Comparison of ENCODE assay signal across 8 mouse cellular contexts in the genomic region with DNA sequence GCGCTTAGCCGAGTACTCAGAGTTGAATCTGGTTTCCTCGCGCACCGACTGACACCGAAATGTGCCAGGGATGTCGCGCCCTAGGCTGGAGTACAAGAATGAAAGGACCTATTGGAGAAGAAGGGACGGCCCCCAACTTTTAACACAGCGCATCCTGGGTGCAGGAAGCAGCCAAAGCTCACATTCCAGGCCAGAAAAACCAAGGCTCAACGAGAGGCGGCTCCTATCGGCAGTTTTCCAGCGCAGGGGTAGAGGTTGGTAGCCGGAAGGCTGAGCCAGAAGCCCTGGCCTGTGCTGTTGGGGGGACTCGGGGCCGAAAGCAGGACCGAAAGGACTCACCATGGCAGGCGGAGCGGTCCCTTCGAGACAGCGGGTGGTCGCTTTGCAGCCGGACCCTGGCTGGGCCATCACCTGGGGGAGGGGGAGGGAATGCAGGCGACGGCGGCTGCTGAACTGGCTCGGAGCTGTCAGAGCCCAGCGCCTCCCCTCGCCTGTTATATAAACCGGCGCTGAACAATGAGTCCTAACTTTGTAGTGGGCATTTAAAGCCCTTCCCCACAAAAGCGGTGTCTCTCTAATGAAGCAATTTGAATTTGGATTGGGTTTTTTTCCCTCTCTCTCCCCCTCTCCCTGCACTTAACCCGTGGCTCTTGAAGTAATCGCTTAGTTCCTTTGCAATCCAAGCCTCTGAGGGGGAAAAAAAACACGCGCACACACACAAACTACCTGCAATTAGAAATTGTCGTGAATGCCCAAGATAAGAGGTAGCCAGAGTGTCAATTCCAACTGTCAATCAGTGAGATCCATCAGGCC. TPM values are rescaled to one million over a fixed set of nuclear protein-coding genes. Genes with fewer than 3 reads are reported as not detected.
DNase-seq lines count a peak whose midpoint lies in the region; ATAC-seq and TF ChIP-seq lines count a peak whose summit lies in the region.

No protein-coding gene starts in this region.

- H3K4me2 ChIP-seq in forebrain, embryonic 12.5 days, result peak overlapping the region; percentile 67
- peak overlapping the region; percentile 82 for H3K4me2 ChIP-seq in kidney, postnatal 0 days (ENCODE audit: low read length)

- no peak overlapping the region for H3K9ac ChIP-seq in ES-Bruce4 (ENCODE audit: low read depth, poor library complexity, severe bottlenecking)
- H3K9ac ChIP-seq in forebrain, embryonic 12.5 days, result peak overlapping the region; percentile 59
- H3K9ac ChIP-seq in kidney, postnatal 0 days (ENCODE audit: low read depth, low read length), result no peak overlapping the region

- TF ChIP-seq CTCF in cerebellum, adult 2 months (IDR thresholded peaks at IDR 0.05; ENCODE audit: borderline replicate concordance, insufficient read depth, low read depth, low read length), result no peak
- no peak for TF ChIP-seq CTCF in ES-Bruce4 (IDR thresholded peaks at IDR 0.05; ENCODE audit: low read depth, low read length)
- no peak for TF ChIP-seq CTCF in kidney, postnatal 0 days (IDR thresholded peaks at IDR 0.05; ENCODE audit: low read depth)

- no peaks in the 10 kb centered on the region for H3K9me3 ChIP-seq in ES-Bruce4 (replicated peaks; ENCODE audit: control insufficient read depth, insufficient read depth, low read length, poor library complexity, severe bottlenecking)
- H3K9me3 ChIP-seq in forebrain, embryonic 12.5 days, result no peaks in the 10 kb centered on the region
- no peaks in the 10 kb centered on the region for H3K9me3 ChIP-seq in kidney, postnatal 0 days (replicated peaks; ENCODE audit: low read length)

- no peak for TF ChIP-seq EP300 in ES-Bruce4 (IDR thresholded peaks at IDR 0.05; ENCODE audit: insufficient read depth, low read depth, low read length)

- peak in 1 of 2 experiments; percentile 27 for DNase-seq in cerebellum, adult 2 months
- no peak for DNase-seq in cerebellum, postnatal 4 days (ENCODE audit: low spot score in 2 of 2)
- no peak for DNase-seq in kidney, postnatal 0 days (ENCODE audit: low spot score)
- DNase-seq in naive thymus-derived CD4-positive, alpha-beta T cell, adult 2 months (ENCODE audit: low read depth), result peak; percentile 20
- DNase-seq in right cerebral cortex, postnatal 10 days (ENCODE audit: low spot score in 2 of 2), result no peak
- no peak for DNase-seq in thymus, postnatal 36 days

- 1% methylated on average over 38 of the region's 38 CpGs for whole genome bisulfite sequencing in cerebellum, adult 2 months
- under 1% methylated on average over 38 of the region's 38 CpGs for WGBS in forebrain, embryonic 12.5 days
- WGBS in kidney, postnatal 0 days, result 1% methylated on average over 38 of the region's 38 CpGs

- no peak overlapping the region for H3K27ac ChIP-seq in cerebellum, adult 2 months (ENCODE audit: insufficient read depth, low read length)
- no peak overlapping the region for H3K27ac ChIP-seq in ES-Bruce4 (ENCODE audit: insufficient read depth, low read length)
- H3K27ac ChIP-seq in forebrain, embryonic 12.5 days, result peak overlapping the region; percentile 84
- no peak overlapping the region for H3K27ac ChIP-seq in kidney, postnatal 0 days

- TF ChIP-seq POLR2A in cerebellum, adult 2 months (IDR thresholded peaks at IDR 0.05; ENCODE audit: borderline replicate concordance, insufficient read depth, low read length), result no peak
- TF ChIP-seq POLR2A in ES-Bruce4 (IDR thresholded peaks at IDR 0.05; ENCODE audit: insufficient read depth, low read length), result no peak

- H3K4me3 ChIP-seq in cerebellum, adult 2 months (replicated peaks; ENCODE audit: insufficient read depth, low read depth, low read length), result peak overlapping the region; percentile 40
- H3K4me3 ChIP-seq in ES-Bruce4 (ENCODE audit: low read depth, low read length), result peak overlapping the region; percentile 1; the same call in 1 of the 2 replicates
- H3K4me3 ChIP-seq in forebrain, embryonic 12.5 days (replicated peaks), result peak overlapping the region; percentile 46
- H3K4me3 ChIP-seq in kidney, postnatal 0 days (replicated peaks; ENCODE audit: low read depth, low read length), result peak overlapping the region; percentile 47

- peaks cover 12% of the 10 kb centered on the region; the same call in 1 of the 2 replicates for H3K27me3 ChIP-seq in cerebellum, adult 2 months (ENCODE audit: control insufficient read depth, insufficient read depth, low read length)
- H3K27me3 ChIP-seq in ES-Bruce4 (ENCODE audit: control insufficient read depth, insufficient read depth, low read length, poor library complexity, severe bottlenecking), result peaks cover 26% of the 10 kb centered on the region
- H3K27me3 ChIP-seq in forebrain, embryonic 12.5 days, result peaks cover 100% of the 10 kb centered on the region
- H3K27me3 ChIP-seq in kidney, postnatal 0 days (ENCODE audit: insufficient read depth, low read length), result peaks cover 83% of the 10 kb centered on the region

- no peaks in the 10 kb centered on the region for H3K36me3 ChIP-seq in ES-Bruce4 (ENCODE audit: control insufficient read depth, insufficient read depth, low read length, poor library complexity, severe bottlenecking)
- no peaks in the 10 kb centered on the region for H3K36me3 ChIP-seq in forebrain, embryonic 12.5 days (replicated peaks)
- H3K36me3 ChIP-seq in kidney, postnatal 0 days (ENCODE audit: insufficient read depth, low read length), result no peaks in the 10 kb centered on the region

- H3K4me1 ChIP-seq in cerebellum, adult 2 months (ENCODE audit: control insufficient read depth, insufficient read depth, low read length), result peaks cover 5% of the 10 kb centered on the region
- peaks cover 2% of the 10 kb centered on the region for H3K4me1 ChIP-seq in ES-Bruce4 (ENCODE audit: control insufficient read depth, insufficient read depth, low read length)
- peaks cover 37% of the 10 kb centered on the region for H3K4me1 ChIP-seq in forebrain, embryonic 12.5 days
- H3K4me1 ChIP-seq in kidney, postnatal 0 days (replicated peaks; ENCODE audit: insufficient read depth, low read length), result peaks cover 9% of the 10 kb centered on the region; the same call in 1 of the 2 replicates

- peak; percentile 39; the same call in 1 of the 2 replicates for ATAC-seq in forebrain, embryonic 12.5 days (ENCODE audit: low FRiP score)
- no peak for ATAC-seq in kidney, postnatal 0 days (replicated peaks; ENCODE audit: low FRiP score, low read depth)

RNA-seq across cellular contexts. Expression of gene Lhx6, which starts 1.4 kb away (rescaled TPM):
- polyA plus RNA-seq in cerebellum, adult 2 months (2012; rRNA removed), result 0.13 and 0.24 TPM in 2 replicates
- polyA plus RNA-seq in ES-Bruce4 (2011; ENCODE audit: insufficient read depth, insufficient read length, low read depth, missing spikeins), result 0.94 and 1.1 TPM in 2 replicates
- 21.9 and 34.2 TPM in 2 replicates for polyA plus RNA-seq in forebrain, embryonic 12.5 days (2016; fragmentation: Nextera tagmentation; extraction: Ambion mirVana)
- polyA plus RNA-seq in kidney, postnatal 0 days (2015; fragmentation: Nextera tagmentation; extraction: Ambion mirVana), result 1.5 and 1.7 TPM in 2 replicates

RNA-seq across cellular contexts. Expression of gene Mrrf, which starts 32.4 kb away (rescaled TPM):
- polyA plus RNA-seq in cerebellum, adult 2 months (2012; rRNA removed), result 25.1 and 31.2 TPM in 2 replicates
- 28.3 and 35.9 TPM in 2 replicates for polyA plus RNA-seq in ES-Bruce4 (2011; ENCODE audit: insufficient read depth, insufficient read length, low read depth, missing spikeins)
- polyA plus RNA-seq in forebrain, embryonic 12.5 days (2016; fragmentation: Nextera tagmentation; extraction: Ambion mirVana), result 23.2 and 23.4 TPM in 2 replicates
- 25.4 and 28.6 TPM in 2 replicates for polyA plus RNA-seq in kidney, postnatal 0 days (2015; fragmentation: Nextera tagmentation; extraction: Ambion mirVana)

RNA-seq across cellular contexts. Expression of gene Rbm18, which starts 32.8 kb away (rescaled TPM):
- polyA plus RNA-seq in cerebellum, adult 2 months (2012; rRNA removed), result 48.9 and 51.7 TPM in 2 replicates
- 33.6 and 40.6 TPM in 2 replicates for polyA plus RNA-seq in ES-Bruce4 (2011; ENCODE audit: insufficient read depth, insufficient read length, low read depth, missing spikeins)
- 113 and 121 TPM in 2 replicates for polyA plus RNA-seq in forebrain, embryonic 12.5 days (2016; fragmentation: Nextera tagmentation; extraction: Ambion mirVana)
- polyA plus RNA-seq in kidney, postnatal 0 days (2015; fragmentation: Nextera tagmentation; extraction: Ambion mirVana), result 59.8 and 62.5 TPM in 2 replicates

RNA-seq across cellular contexts. Expression of gene Morn5, which starts 54.5 kb away (rescaled TPM):
- 2.5 and 2.6 TPM in 2 replicates for polyA plus RNA-seq in cerebellum, adult 2 months (2012; rRNA removed)
- not detected in 2 replicates for polyA plus RNA-seq in ES-Bruce4 (2011; ENCODE audit: insufficient read depth, insufficient read length, low read depth, missing spikeins)
- 0.69 and 1.3 TPM in 2 replicates for polyA plus RNA-seq in forebrain, embryonic 12.5 days (2016; fragmentation: Nextera tagmentation; extraction: Ambion mirVana)
- polyA plus RNA-seq in kidney, postnatal 0 days (2015; fragmentation: Nextera tagmentation; extraction: Ambion mirVana), result 0.27 and 0.62 TPM in 2 replicates

RNA-seq across cellular contexts. Expression of gene Ndufa8, which starts 54.6 kb away (rescaled TPM):
- 241 and 249 TPM in 2 replicates for polyA plus RNA-seq in cerebellum, adult 2 months (2012; rRNA removed)
- polyA plus RNA-seq in ES-Bruce4 (2011; ENCODE audit: insufficient read depth, insufficient read length, low read depth, missing spikeins), result 59.0 and 65.7 TPM in 2 replicates
- 161 and 169 TPM in 2 replicates for polyA plus RNA-seq in forebrain, embryonic 12.5 days (2016; fragmentation: Nextera tagmentation; extraction: Ambion mirVana)
- 383 TPM in 2 replicates for polyA plus RNA-seq in kidney, postnatal 0 days (2015; fragmentation: Nextera tagmentation; extraction: Ambion mirVana)
